Mouse (Mus musculus) hindbrain, embryonic 14.5 days (tissue): ENCODE measurements around the gene Mreg. TPM values are rescaled to one million over a fixed set of nuclear protein-coding genes. Genes with fewer than 3 reads are reported as not detected.

Experiments
- ATAC-seq: fragments of 200-750 bp; cut with Nextera tagmentation; 2 replicates; pipeline ENCODE4 v1.8.0; 2017; ENCODE audit warnings: moderate number of reproducible peaks, mild to moderate bottlenecking, moderate TSS enrichment, moderate library complexity; ENCODE audit not compliant: low FRiP score
- DNase-seq: peaks from one replicate; pipeline ENCODE4 v3.0.0-alpha.2; 2015; ENCODE audit warnings: low spot score
- H3K27ac ChIP-seq: fragments of 300-500 bp; sonication (generic); 2 replicates; pipeline ENCODE4 v1.5.1; 2014; ENCODE audit warnings: mild to moderate bottlenecking, moderate library complexity
- H3K27me3 ChIP-seq: fragments of 300-500 bp; sonication (generic); 2 replicates; pipeline ENCODE4 v1.6.1; 2014; ENCODE audit warnings: mild to moderate bottlenecking, low read length, mixed read lengths; ENCODE audit not compliant: control insufficient read depth, insufficient read depth
- H3K36me3 ChIP-seq: fragments of 300-500 bp; sonication (generic); replicated peaks from 2 replicates; pipeline ENCODE4 v1.6.1; 2014; ENCODE audit not compliant: control insufficient read depth, insufficient read depth
- H3K4me1 ChIP-seq: fragments of 300-500 bp; sonication (generic); replicated peaks from 2 replicates; pipeline ENCODE4 v1.6.1; 2014; ENCODE audit warnings: antibody characterized with exemption, low read length, mixed read lengths; ENCODE audit not compliant: control insufficient read depth, insufficient read depth
- H3K4me2 ChIP-seq: fragments of 300-500 bp; sonication (generic); replicated peaks from 2 replicates; pipeline ENCODE4 v1.6.1; 2014; ENCODE audit warnings: mild to moderate bottlenecking, moderate library complexity
- H3K4me3 ChIP-seq: fragments of 300-500 bp; sonication (generic); replicated peaks from 2 replicates; pipeline ENCODE4 v1.5.1; 2014; ENCODE audit warnings: mild to moderate bottlenecking, low read length
- H3K9ac ChIP-seq: fragments of 300-500 bp; sonication (generic); 2 replicates; pipeline ENCODE4 v1.6.1; 2014
- H3K9me3 ChIP-seq: fragments of 300-500 bp; sonication (generic); 2 replicates; pipeline ENCODE4 v1.6.1; 2016; ENCODE audit warnings: low read length; ENCODE audit not compliant: control insufficient read depth
- WGBS: fragments of 180-500 bp; shearing (Covaris S2); extraction: QIAGEN DNeasy Blood & Tissue Kit; methylation state at CpG from one replicate; pipeline ENCODE4 v1.1.7; 2014; 5-methylcytosine and 5-hydroxymethylcytosine counted together
- polyA plus RNA-seq: library from polyadenylated mRNA; unstranded; fragments of >200 nt; fragmentation: Nextera tagmentation; extraction: Ambion mirVana; gene quantifications from 2 replicates; pipeline ENCODE4 v1.2.1, GENCODE M21; 2014

The Mreg gene
- polyA plus RNA-seq, 1 experiment from 2014 or later = 2.7 TPM

DNA sequence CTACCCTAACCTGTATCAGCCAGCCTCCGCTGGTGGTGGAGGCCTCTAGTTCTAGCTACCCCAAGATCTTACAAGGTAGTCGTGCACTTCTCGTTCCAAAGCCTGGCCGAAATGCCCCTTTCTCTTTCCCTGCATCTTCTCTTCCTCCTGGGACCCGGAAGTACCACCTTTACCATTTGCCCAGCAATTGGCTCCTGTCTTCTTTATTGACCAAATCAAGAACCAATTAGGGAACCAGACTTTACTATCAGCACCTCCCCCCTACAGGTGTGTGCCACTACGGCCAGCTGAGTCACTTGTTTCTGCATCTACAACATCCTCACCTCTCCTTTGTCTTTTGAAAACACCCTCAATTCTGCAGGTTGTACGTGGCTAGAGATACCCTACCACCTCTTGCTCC is 4.7 kb upstream of the Mreg start:
- no peak overlapping the region for H3K4me3 ChIP-seq
- H3K27ac ChIP-seq = no peak overlapping the region
- ATAC-seq (no peak), DNase-seq (no peak)
- H3K27me3 ChIP-seq = no peaks in the 10 kb centered on the region
- H3K9ac ChIP-seq = no peak overlapping the region
- H3K4me2 ChIP-seq = no peak overlapping the region
- H3K4me1 ChIP-seq = no peaks in the 10 kb centered on the region; the same call in 1 of the 2 replicates
- no peaks in the 10 kb centered on the region for H3K9me3 ChIP-seq
- no peaks in the 10 kb centered on the region for H3K36me3 ChIP-seq
- WGBS = 89% methylated on average over 7 of the region's 7 CpGs

DNA sequence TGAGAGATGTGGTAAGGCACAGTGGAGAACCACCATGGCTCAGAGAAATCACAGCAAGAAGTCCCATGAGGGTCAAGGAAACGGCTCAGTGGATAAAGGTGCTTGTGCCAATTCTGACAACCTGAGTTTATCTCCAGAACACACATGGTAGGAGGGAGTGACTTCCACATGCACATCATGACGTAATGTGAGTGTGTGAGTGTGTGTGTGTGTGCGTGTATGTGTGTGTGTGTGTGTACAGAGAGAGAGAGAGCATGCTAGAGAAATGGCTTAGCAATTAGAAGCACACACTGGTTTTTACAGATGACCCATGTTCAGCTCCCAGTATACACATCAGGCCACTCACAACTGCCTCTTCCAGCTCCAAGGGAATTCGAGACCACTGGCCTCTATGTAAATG is 3.1 kb upstream of the Mreg start:
- Histone ChIP-seq H3K27ac (no peak overlapping the region), H3K4me2 (no peak overlapping the region), H3K9ac (no peak overlapping the region), H3K4me3 (no peak overlapping the region), H3K9me3 (no peaks in the 10 kb centered on the region), H3K36me3 (no peaks in the 10 kb centered on the region), H3K4me1 (peaks cover 9% of the 10 kb centered on the region; the same call in 1 of the 2 replicates), H3K27me3 (no peaks in the 10 kb centered on the region)
- WGBS = 90% methylated on average over 4 of the region's 4 CpGs
- DNase-seq (no peak), ATAC-seq (no peak)

DNA sequence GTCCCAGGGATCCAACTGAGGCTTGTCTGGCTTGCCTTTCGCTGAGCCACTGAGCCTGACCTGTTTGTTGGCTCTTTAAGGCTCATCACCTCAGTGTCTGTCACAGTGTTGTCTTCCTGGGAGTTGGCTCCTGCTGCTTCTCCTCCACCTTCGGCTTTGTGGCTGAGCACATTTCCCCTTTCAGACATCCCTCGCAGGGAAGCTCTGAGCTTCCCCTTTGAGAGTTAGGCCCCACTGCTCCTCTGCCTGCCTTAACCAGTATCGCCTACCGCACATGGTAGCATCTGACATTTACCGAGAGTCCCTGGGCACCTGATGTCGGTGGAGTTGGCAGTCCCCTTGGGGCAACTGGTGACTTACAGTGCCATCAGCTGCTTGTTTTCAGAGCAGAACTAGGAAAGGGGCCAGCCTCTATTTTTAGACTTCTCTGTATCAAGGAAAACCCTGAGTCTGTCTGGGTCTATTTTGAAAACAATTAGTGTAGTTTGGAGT is 2.4 kb upstream of the Mreg start:
- 52% methylated on average over 7 of the region's 7 CpGs for WGBS
- H3K4me1 ChIP-seq = peaks cover 9% of the 10 kb centered on the region; the same call in 1 of the 2 replicates
- no peak overlapping the region for H3K4me3 ChIP-seq
- no peak overlapping the region for H3K9ac ChIP-seq
- H3K4me2 ChIP-seq = no peak overlapping the region
- DNase-seq (no peak), ATAC-seq (no peak)
- no peaks in the 10 kb centered on the region for H3K27me3 ChIP-seq
- H3K9me3 ChIP-seq = no peaks in the 10 kb centered on the region
- no peaks in the 10 kb centered on the region for H3K36me3 ChIP-seq
- no peak overlapping the region for H3K27ac ChIP-seq

DNA sequence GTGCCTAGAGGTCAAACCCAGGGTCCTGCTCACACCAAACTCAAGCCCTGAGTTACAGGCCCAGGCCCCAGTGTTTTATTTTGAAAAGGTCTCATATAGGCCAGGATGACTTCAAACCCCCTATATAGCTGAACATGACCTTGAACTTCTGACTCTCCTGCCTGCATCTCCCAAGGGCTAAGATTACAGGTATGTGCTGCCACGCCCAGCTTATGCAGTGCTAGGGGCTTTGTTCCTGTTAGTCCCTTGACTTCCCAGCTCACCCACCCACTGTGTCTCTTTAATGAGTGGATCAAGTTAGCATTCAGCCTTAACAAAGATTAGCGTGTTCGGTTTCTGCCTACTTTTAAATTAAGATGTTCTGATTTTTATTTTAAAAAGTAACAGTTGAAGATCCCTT is 1.8 kb upstream of the Mreg start:
- no peak overlapping the region for H3K4me3 ChIP-seq
- H3K4me2 ChIP-seq = no peak overlapping the region
- no peaks in the 10 kb centered on the region for H3K36me3 ChIP-seq
- no peak overlapping the region for H3K27ac ChIP-seq
- peaks cover 9% of the 10 kb centered on the region; the same call in 1 of the 2 replicates for H3K4me1 ChIP-seq
- ATAC-seq (no peak), DNase-seq (no peak)
- 88% methylated on average over 3 of the region's 3 CpGs for WGBS
- no peaks in the 10 kb centered on the region for H3K27me3 ChIP-seq
- no peak overlapping the region for H3K9ac ChIP-seq
- no peaks in the 10 kb centered on the region for H3K9me3 ChIP-seq

DNA sequence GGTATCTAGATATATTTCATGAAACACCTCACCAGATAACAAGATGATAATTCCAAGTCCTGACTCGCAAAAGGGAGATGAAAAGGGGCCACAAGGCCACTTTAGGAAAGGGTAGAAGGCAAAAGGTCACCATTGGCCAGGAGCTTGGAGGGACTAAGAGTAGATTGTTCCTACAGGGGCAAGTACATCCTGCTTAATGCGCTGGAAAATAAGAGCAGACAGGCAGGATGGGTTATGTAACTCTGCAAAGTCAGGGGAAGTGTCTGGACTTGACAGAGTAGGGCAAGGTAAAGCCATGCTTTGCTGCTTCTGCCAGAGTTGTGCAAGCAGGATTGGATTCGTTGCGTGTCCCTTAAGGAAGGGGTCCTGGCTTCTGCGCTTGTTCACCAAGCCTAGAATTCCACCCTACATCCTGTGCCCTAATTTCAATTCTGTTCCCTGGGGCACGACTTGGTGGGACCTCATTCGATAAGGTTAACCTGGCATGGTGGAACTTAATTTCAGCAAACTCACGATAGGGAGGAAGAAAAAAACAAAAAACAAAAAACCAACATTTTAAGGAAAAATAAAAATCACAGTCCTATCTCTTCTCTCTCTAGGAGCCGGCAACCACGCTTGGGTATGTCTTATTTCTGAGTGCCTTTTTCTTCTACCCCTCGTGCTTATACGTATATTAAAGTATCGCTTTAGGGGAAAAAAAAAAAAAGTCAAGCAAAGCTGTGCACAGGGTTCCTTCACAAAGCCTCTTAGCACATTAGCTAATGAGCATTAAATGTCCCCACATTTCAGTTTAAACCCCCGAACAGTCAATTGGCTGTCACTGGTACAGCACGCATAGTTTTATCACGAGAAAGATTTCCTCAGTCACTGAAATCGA is 1.1 kb downstream of the Mreg start:
- Histone ChIP-seq H3K27ac (no peak overlapping the region), H3K27me3 (no peaks in the 10 kb centered on the region), H3K36me3 (no peaks in the 10 kb centered on the region), H3K4me3 (peak overlapping the region; percentile 69), H3K4me1 (peaks cover 9% of the 10 kb centered on the region; the same call in 1 of the 2 replicates), H3K9ac (peak overlapping the region; percentile 67; the same call in 1 of the 2 replicates), H3K4me2 (peak overlapping the region; percentile 97), H3K9me3 (no peaks in the 10 kb centered on the region)
- 33% methylated on average over 17 of the region's 17 CpGs for WGBS
- DNase-seq (no peak), ATAC-seq (no peak)

DNA sequence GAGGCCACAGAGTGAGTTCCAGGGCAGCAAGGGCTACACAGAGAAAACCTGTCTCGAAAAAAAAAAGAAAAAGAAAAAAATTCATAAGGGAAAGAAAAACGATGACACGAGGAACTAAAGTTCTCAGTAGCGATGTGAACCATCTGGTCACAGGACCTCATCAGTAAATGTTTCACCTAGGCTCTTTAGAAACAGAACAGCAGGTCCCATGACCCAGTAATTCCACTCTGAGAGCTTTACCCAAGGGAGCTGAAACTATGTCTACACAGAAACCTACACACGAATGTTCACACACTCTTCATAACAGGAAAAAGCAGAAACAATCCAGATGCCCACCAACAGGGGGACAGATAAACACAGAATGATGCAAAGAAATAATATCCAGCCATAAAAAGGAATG is 4.0 kb downstream of the Mreg start:
- H3K9ac ChIP-seq = no peak overlapping the region
- 95% methylated on average over 5 of the region's 5 CpGs for WGBS
- H3K27me3 ChIP-seq = no peaks in the 10 kb centered on the region
- no peaks in the 10 kb centered on the region for H3K36me3 ChIP-seq
- H3K4me2 ChIP-seq = no peak overlapping the region
- no peaks in the 10 kb centered on the region for H3K9me3 ChIP-seq
- H3K27ac ChIP-seq = no peak overlapping the region
- H3K4me1 ChIP-seq = peaks cover 9% of the 10 kb centered on the region; the same call in 1 of the 2 replicates
- no peak for ATAC-seq
- no peak for DNase-seq
- H3K4me3 ChIP-seq = no peak overlapping the region

DNA sequence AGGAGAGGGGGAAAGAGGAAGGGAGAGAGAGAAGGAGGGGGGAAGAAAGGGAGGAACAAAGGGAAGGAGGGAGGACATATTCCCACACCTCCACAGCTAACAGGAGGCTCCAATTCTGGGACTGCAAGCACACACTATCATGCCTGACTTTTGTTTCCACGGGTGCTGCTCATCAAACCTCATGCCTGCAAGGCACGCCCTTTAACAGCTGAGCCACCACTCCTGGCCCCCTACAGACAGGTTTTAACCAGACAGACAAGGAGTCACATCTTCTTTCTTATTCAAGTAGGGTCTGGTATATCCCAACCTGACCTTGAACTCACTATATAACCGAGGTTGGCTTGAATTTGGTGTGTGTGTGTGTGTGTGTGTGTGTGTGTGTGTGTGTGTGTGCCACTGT is 7.0 kb downstream of the Mreg start:
- no peaks in the 10 kb centered on the region for H3K4me1 ChIP-seq
- no peak overlapping the region for H3K4me3 ChIP-seq
- no peaks in the 10 kb centered on the region for H3K27me3 ChIP-seq
- WGBS = 70% methylated on average over 3 of the region's 3 CpGs
- no peak for ATAC-seq
- no peaks in the 10 kb centered on the region for H3K36me3 ChIP-seq
- no peak overlapping the region for H3K4me2 ChIP-seq
- no peaks in the 10 kb centered on the region for H3K9me3 ChIP-seq
- no peak overlapping the region for H3K9ac ChIP-seq
- H3K27ac ChIP-seq = no peak overlapping the region
- DNase-seq = no peak

DNA sequence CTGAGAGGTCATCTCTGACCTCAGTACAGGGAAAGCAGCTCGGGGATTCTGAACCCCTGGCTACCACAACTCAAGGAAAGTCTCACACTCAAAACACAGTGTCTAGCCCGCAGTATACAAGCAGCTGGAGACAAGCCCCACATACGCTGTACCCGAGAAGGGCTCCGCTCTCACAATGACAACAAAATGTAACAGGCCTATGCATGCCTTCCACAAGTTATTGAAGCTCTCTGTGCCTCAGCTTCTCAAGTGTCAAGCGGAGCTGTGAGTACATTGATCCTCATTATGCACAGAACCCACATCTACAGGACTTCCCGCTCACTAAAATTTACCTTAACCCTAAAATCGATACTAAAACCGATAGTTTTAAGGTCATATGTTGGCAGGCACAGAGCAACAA is 8.9 kb downstream of the Mreg start:
- H3K4me3 ChIP-seq = no peak overlapping the region
- H3K4me2 ChIP-seq = no peak overlapping the region
- no peaks in the 10 kb centered on the region for H3K27me3 ChIP-seq
- WGBS = 91% methylated on average over 9 of the region's 9 CpGs
- H3K36me3 ChIP-seq = no peaks in the 10 kb centered on the region
- no peak overlapping the region for H3K27ac ChIP-seq
- H3K4me1 ChIP-seq = no peaks in the 10 kb centered on the region
- ATAC-seq (no peak), DNase-seq (no peak)
- H3K9ac ChIP-seq = no peak overlapping the region
- H3K9me3 ChIP-seq = no peaks in the 10 kb centered on the region

DNA sequence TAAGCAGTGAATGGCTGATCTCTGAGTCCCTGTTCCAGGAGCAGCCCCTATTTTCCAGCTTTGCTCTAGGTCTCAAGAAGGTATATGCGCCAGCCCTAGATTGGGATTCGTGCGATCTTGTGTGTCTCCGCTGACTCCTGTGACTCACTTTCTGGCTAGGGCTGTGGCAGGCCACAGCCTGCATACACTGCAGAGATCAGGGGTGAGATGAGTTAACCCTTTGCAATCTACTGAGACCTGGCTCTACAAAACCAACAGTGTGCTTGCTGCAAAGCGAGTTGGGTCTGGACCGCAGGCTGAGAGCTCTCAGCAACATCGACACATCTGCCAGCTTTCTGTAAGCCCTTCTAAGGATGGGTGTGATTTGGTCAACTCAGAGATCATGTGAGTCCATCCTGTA is 9.4 kb downstream of the Mreg start:
- 95% methylated on average over 7 of the region's 7 CpGs for WGBS

More for the DNA sequence above, 9.4 kb downstream of the Mreg start:
- no peak overlapping the region for H3K27ac ChIP-seq
- H3K9me3 ChIP-seq = no peaks in the 10 kb centered on the region
- DNase-seq (no peak), ATAC-seq (no peak)
- H3K27me3 ChIP-seq = no peaks in the 10 kb centered on the region
- H3K4me1 ChIP-seq = 0 out of 2 replicates have a peak, but pooled peaks cover 3% of the 10 kb centered on the region
- H3K36me3 ChIP-seq = no peaks in the 10 kb centered on the region
- no peak overlapping the region for H3K9ac ChIP-seq
- H3K4me2 ChIP-seq = no peak overlapping the region
- no peak overlapping the region for H3K4me3 ChIP-seq
